Mouse (Mus musculus): ENCODE results near the gene Kcnip2. TPM values are rescaled to one million over a fixed set of nuclear protein-coding genes. Genes with fewer than 3 reads are reported as not detected.

Gene Kcnip2
- polyA plus RNA-seq (2015; fragmentation: Illumina TruSeq; extraction: RNeasy Lipid Tissue Mini Kit (QIAGEN cat#74804); ENCODE audit: low read depth, low replicate concordance), result 121 TPM

GRCm38 (mm10) chr19:45815831-45816405 lies at the start of gene Kcnip2:
TSS of gene Kcnip2 (minus strand) at chr19:45816061.

DNA sequence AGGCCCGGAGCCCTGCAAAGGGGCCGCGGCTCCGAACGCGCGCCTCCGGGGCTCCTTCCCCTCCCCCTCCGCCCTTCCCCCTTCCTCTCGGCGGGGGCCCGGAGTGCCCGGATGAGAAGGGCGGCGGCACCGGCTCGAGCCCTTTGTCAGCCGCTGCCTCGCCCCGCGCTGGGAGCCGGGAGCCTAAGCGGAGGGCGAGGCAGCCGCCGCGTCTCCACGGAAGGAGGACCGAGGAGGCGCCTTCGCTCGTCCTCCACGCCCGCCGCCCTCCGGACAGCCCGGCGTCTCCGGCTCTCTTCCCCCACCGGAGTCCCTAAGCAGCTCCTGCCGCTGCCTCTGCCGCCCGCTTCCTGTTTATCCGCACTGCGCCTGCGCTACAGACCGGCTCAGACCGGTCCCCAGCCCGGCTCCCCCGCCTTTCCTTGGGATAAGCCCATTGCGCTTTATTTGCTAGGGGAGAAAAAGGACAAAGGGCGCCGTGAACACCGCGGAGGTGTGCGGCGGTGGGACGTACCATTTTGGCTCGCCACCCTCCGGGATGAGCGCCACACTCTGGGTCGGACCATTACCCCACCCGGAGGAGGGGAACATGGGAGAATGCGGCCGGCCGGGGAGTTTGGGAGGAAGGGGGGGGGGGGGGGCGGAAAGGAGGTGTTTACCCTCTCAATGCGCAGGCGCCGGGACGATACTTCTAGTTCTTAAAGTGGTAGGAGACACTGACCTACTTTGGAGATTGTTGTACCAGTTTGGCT lies 32.5 kb downstream of the Kcnip2 start, which contains the start of gene Mgea5:
TSS of gene Mgea5 (minus strand) at position 657 of the 752 bp plus-strand sequence.

GRCm38 (mm10) chr19:45749243-45750043 lies 66.4 kb downstream of the Kcnip2 start, which contains the start of gene Npm3:
TSS of gene Npm3 (minus strand) at chr19:45749591.

GRCm38 (mm10) chr19:45742218-45742983 lies 73.5 kb downstream of the Kcnip2 start, which contains the start of gene Fgf8:
TSS of gene Fgf8 (minus strand) at chr19:45742915.

Other genes starting within 250 kb of the Kcnip2 start
- gene Fbxw4, start 155.7 kb downstream of the Kcnip2 start, polyA plus RNA-seq (2015; fragmentation: Illumina TruSeq; extraction: RNeasy Lipid Tissue Mini Kit (QIAGEN cat#74804); ENCODE audit: low read depth, low replicate concordance), result 25.7 TPM
- not detected for gene Fgf8, start 73.1 kb downstream of the Kcnip2 start, polyA plus RNA-seq (2015; fragmentation: Illumina TruSeq; extraction: RNeasy Lipid Tissue Mini Kit (QIAGEN cat#74804); ENCODE audit: low read depth, low replicate concordance)
- 20.2 TPM for gene Npm3, start 66.5 kb downstream of the Kcnip2 start, polyA plus RNA-seq (2015; fragmentation: Illumina TruSeq; extraction: RNeasy Lipid Tissue Mini Kit (QIAGEN cat#74804); ENCODE audit: low read depth, low replicate concordance)
- 121 TPM for gene Mgea5, start 32.2 kb downstream of the Kcnip2 start, polyA plus RNA-seq (2015; fragmentation: Illumina TruSeq; extraction: RNeasy Lipid Tissue Mini Kit (QIAGEN cat#74804); ENCODE audit: low read depth, low replicate concordance)
- 15.0 TPM for gene Armh3, start 182.4 kb upstream of the Kcnip2 start, polyA plus RNA-seq (2015; fragmentation: Illumina TruSeq; extraction: RNeasy Lipid Tissue Mini Kit (QIAGEN cat#74804); ENCODE audit: low read depth, low replicate concordance)
- 7.0 TPM for gene Hps6, start 187.4 kb upstream of the Kcnip2 start, polyA plus RNA-seq (2015; fragmentation: Illumina TruSeq; extraction: RNeasy Lipid Tissue Mini Kit (QIAGEN cat#74804); ENCODE audit: low read depth, low replicate concordance)
- gene Pprc1, start 228.8 kb upstream of the Kcnip2 start, polyA plus RNA-seq (2015; fragmentation: Illumina TruSeq; extraction: RNeasy Lipid Tissue Mini Kit (QIAGEN cat#74804); ENCODE audit: low read depth, low replicate concordance), result 10.1 TPM
- gene Ldb1, start 229.2 kb upstream of the Kcnip2 start, polyA plus RNA-seq (2015; fragmentation: Illumina TruSeq; extraction: RNeasy Lipid Tissue Mini Kit (QIAGEN cat#74804); ENCODE audit: low read depth, low replicate concordance), result 112 TPM